Mouse (Mus musculus): Measurements from ENCODE around the gene Capn5. TPM values are rescaled to one million over a fixed set of nuclear protein-coding genes. Genes with fewer than 3 reads are reported as not detected.

Capn5 gene
- polyA plus RNA-seq, 1 experiment from 2014 or later = 14.1 TPM

DNA sequence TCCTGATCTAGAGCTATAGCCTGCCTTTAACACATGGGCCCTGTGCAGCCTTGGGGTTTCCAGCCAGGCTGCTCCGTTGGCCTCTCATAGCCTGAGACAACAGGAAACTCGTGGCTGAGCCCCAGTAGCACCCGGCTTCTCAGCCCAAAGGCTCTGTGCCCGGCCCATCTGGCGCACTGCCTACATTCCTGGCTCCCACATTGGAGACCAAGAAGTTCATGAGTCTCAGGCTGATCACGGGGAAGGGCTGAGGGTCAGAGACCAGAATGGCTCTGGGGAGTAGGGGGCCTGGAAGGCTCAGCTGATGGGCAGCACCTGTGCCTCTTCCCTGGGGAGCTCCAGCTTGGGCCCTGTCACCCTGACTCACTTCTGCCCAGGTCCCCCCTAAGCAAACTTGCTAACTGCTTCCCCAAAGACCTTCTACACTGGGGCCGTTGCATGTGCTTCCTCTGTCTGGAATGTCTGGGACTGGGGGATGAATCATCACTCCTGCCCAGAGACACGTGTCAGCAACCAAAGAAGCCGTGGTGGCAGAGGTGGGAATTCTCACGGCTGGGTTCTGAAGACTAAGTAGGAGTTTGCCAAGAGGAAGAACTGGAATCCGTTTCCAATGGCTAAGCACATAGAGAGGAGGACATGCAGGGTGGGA, 60.9 kb downstream of the Capn5 start:
- no peak for ATAC-seq (ENCODE audit: low read depth)
- WGBS (ENCODE audit: insufficient replicate concordance) = 33% methylated on average over 11 of the region's 11 CpGs
- Histone ChIP-seq H3K27me3 (ENCODE audit: control insufficient read depth, insufficient read depth, low read depth, low read length) (peaks cover 3% of the 10 kb centered on the region), H3K4me3 (ENCODE audit: low read depth, low read length) (no peak overlapping the region), H3K9ac (ENCODE audit: low read depth, low read length) (no peak overlapping the region), H3K4me1 (ENCODE audit: control insufficient read depth, low read depth, low read length) (peaks cover 13% of the 10 kb centered on the region), H3K36me3 (ENCODE audit: control insufficient read depth, insufficient read depth) (no peaks in the 10 kb centered on the region), H3K27ac (ENCODE audit: low read length) (no peak overlapping the region), H3K9me3 (replicated peaks; ENCODE audit: control insufficient read depth, low read length) (no peaks in the 10 kb centered on the region), H3K4me2 (ENCODE audit: low read depth, low read length) (no peak overlapping the region)

DNA sequence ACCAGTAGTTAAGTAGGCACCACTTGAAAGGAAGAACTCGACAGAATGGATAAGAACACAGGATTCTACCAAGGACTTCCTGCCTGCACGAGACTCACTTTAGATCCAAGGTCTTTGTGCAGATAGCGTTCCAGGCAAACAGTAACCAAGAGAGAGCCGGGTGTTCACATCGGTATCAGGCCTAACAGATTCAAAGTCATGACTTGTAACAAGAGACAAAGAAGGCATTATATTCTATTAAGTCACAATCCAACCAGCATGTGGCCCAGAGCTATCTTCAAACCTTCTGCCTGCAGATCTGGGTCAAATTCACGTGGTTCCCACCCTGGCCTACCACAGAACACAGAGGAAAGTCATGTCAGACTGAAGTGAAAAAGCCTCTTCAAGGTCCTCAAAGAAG, 63.4 kb downstream of the Capn5 start:
- Histone ChIP-seq H3K4me2 (ENCODE audit: low read depth, low read length) (no peak overlapping the region), H3K4me3 (ENCODE audit: low read depth, low read length) (no peak overlapping the region), H3K27ac (ENCODE audit: low read length) (no peak overlapping the region), H3K9ac (ENCODE audit: low read depth, low read length) (no peak overlapping the region), H3K27me3 (ENCODE audit: control insufficient read depth, insufficient read depth, low read depth, low read length) (peaks cover 17% of the 10 kb centered on the region), H3K9me3 (replicated peaks; ENCODE audit: control insufficient read depth, low read length) (no peaks in the 10 kb centered on the region), H3K36me3 (ENCODE audit: control insufficient read depth, insufficient read depth) (no peaks in the 10 kb centered on the region), H3K4me1 (ENCODE audit: control insufficient read depth, low read depth, low read length) (peaks cover 8% of the 10 kb centered on the region)
- ATAC-seq (ENCODE audit: low read depth) = no peak
- 35% methylated on average over 6 of the region's 6 CpGs for WGBS (ENCODE audit: insufficient replicate concordance)

DNA sequence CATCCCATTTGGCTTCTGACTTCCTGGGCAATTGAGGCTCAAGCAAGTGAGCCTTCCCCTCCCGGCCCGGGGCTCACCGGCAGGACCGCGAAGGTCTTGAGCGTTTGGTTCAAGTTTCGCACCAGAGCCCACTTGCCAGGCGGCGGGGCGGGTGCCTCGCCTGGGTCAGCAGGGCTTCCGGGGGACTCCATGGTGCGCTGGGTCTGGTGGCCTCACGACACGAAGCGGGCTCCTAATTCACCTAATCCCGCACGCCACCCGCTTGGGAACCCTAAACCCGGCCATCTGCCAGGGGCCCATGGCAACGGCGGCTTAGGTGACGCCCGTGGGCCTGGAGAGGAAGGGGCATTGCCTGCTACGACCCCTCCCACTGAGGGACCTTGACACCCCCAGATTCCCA, 66.8 kb downstream of the Capn5 start:
- no peak overlapping the region for H3K27ac ChIP-seq (ENCODE audit: low read length)
- no peak for ATAC-seq (ENCODE audit: low read depth)
- peaks cover 17% of the 10 kb centered on the region for H3K27me3 ChIP-seq (ENCODE audit: control insufficient read depth, insufficient read depth, low read depth, low read length)
- WGBS (ENCODE audit: insufficient replicate concordance) = 14% methylated on average over 25 of the region's 25 CpGs
- peaks cover 2% of the 10 kb centered on the region for H3K4me1 ChIP-seq (ENCODE audit: control insufficient read depth, low read depth, low read length)
- no peak overlapping the region for H3K9ac ChIP-seq (ENCODE audit: low read depth, low read length)
- H3K9me3 ChIP-seq (replicated peaks; ENCODE audit: control insufficient read depth, low read length) = no peaks in the 10 kb centered on the region
- H3K4me2 ChIP-seq (ENCODE audit: low read depth, low read length) = no peak overlapping the region
- no peaks in the 10 kb centered on the region for H3K36me3 ChIP-seq (ENCODE audit: control insufficient read depth, insufficient read depth)
- no peak overlapping the region for H3K4me3 ChIP-seq (ENCODE audit: low read depth, low read length)

DNA sequence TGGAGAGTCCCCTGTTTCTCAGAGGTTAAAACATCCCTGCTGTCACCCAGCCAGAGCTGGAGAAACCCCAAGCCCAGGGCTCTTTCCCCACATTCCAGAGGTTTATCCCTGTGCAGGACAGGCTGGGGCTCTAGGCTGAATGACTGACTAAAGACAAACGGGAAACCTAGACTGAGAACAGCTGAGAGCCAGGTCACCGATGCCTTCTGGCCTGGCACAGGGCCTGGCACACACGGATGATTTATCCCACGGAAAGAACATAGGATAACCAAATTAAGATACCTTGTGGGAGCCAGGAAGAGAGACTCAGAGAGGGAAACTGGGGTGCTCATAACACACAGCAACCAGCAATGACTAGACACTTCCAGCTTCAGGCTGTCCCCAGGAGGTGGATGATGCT, 68.3 kb downstream of the Capn5 start:
- H3K27ac ChIP-seq (ENCODE audit: low read length) = no peak overlapping the region
- H3K27me3 ChIP-seq (ENCODE audit: control insufficient read depth, insufficient read depth, low read depth, low read length) = peaks cover 17% of the 10 kb centered on the region
- no peak overlapping the region for H3K4me3 ChIP-seq (ENCODE audit: low read depth, low read length)
- 67% methylated on average over 4 of the region's 4 CpGs for WGBS (ENCODE audit: insufficient replicate concordance)
- no peak overlapping the region for H3K9ac ChIP-seq (ENCODE audit: low read depth, low read length)
- H3K4me2 ChIP-seq (ENCODE audit: low read depth, low read length) = no peak overlapping the region
- ATAC-seq (ENCODE audit: low read depth) = no peak
- H3K36me3 ChIP-seq (ENCODE audit: control insufficient read depth, insufficient read depth) = no peaks in the 10 kb centered on the region
- H3K4me1 ChIP-seq (ENCODE audit: control insufficient read depth, low read depth, low read length) = peaks cover 2% of the 10 kb centered on the region
- H3K9me3 ChIP-seq (replicated peaks; ENCODE audit: control insufficient read depth, low read length) = no peaks in the 10 kb centered on the region

DNA sequence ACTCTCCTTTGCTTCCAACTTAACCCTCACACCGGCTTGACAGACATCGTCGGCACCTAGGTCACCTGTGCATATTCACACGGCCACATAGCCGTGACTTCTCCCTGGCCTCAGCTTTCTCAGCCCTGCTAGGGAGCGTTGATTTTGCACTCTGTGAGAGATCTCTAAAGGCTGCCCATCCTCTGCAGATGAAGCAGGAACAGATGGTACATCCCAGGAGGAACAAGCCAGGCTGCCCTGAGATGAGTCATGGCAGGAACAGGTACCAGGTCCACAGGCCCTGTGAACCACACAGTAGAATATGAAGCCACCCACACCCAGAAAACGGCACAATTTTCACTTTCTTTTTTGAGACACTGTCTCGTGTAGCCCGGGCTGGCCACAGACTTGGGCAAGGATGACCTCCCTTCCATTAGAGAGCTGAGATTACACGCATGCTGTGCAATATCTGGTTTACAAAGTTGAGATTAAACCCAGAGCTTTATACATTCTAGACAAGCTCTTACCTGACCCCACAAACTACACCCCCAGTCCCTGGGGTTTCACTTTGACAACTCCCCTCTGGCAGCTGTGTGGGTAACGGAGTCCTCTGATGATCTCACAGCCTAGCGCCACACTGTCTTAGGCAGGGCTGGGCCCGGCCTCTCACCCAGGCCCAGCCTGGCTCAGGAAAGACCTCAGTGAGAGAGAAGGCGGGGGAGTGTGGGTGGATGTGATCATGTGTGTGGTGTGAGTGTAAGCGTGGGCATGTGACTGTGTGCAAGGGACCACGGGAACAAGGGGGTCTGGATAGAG, 69.2 kb downstream of the Capn5 start:
- Histone ChIP-seq H3K9ac (ENCODE audit: low read depth, low read length) (no peak overlapping the region), H3K27me3 (ENCODE audit: control insufficient read depth, insufficient read depth, low read depth, low read length) (peaks cover 17% of the 10 kb centered on the region), H3K36me3 (ENCODE audit: control insufficient read depth, insufficient read depth) (no peaks in the 10 kb centered on the region), H3K4me3 (ENCODE audit: low read depth, low read length) (no peak overlapping the region), H3K9me3 (replicated peaks; ENCODE audit: control insufficient read depth, low read length) (no peaks in the 10 kb centered on the region), H3K4me1 (ENCODE audit: control insufficient read depth, low read depth, low read length) (peaks cover 8% of the 10 kb centered on the region), H3K27ac (ENCODE audit: low read length) (no peak overlapping the region), H3K4me2 (ENCODE audit: low read depth, low read length) (no peak overlapping the region)
- ATAC-seq (ENCODE audit: low read depth) = no peak
- 60% methylated on average over 16 of the region's 16 CpGs for WGBS (ENCODE audit: insufficient replicate concordance)

DNA sequence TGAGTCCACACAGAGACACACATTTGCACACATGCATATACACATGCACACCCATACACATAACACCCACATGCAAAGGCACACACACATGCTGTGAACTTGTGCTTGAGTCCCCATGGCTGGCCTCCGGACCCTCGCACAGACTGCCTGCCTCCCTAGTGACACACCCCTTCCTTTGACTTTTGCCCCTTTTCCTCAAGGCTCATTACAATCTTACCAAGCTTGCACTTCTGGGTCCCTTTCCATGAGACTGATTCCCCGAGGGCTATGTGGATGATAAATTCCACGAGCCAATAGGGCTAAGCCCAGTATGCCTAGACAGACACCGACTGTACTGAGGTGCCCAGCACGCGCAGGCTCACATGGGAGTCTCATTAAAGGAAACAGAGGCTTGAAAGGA, 71.8 kb downstream of the Capn5 start:
- Histone ChIP-seq H3K27ac (ENCODE audit: low read length) (no peak overlapping the region), H3K9me3 (replicated peaks; ENCODE audit: control insufficient read depth, low read length) (no peaks in the 10 kb centered on the region), H3K36me3 (ENCODE audit: control insufficient read depth, insufficient read depth) (no peaks in the 10 kb centered on the region), H3K4me1 (ENCODE audit: control insufficient read depth, low read depth, low read length) (peaks cover 13% of the 10 kb centered on the region), H3K27me3 (ENCODE audit: control insufficient read depth, insufficient read depth, low read depth, low read length) (peaks cover 6% of the 10 kb centered on the region), H3K4me3 (ENCODE audit: low read depth, low read length) (no peak overlapping the region), H3K9ac (ENCODE audit: low read depth, low read length) (no peak overlapping the region), H3K4me2 (ENCODE audit: low read depth, low read length) (no peak overlapping the region)
- WGBS (ENCODE audit: insufficient replicate concordance) = 72% methylated on average over 7 of the region's 7 CpGs
- no peak for ATAC-seq (ENCODE audit: low read depth)

DNA sequence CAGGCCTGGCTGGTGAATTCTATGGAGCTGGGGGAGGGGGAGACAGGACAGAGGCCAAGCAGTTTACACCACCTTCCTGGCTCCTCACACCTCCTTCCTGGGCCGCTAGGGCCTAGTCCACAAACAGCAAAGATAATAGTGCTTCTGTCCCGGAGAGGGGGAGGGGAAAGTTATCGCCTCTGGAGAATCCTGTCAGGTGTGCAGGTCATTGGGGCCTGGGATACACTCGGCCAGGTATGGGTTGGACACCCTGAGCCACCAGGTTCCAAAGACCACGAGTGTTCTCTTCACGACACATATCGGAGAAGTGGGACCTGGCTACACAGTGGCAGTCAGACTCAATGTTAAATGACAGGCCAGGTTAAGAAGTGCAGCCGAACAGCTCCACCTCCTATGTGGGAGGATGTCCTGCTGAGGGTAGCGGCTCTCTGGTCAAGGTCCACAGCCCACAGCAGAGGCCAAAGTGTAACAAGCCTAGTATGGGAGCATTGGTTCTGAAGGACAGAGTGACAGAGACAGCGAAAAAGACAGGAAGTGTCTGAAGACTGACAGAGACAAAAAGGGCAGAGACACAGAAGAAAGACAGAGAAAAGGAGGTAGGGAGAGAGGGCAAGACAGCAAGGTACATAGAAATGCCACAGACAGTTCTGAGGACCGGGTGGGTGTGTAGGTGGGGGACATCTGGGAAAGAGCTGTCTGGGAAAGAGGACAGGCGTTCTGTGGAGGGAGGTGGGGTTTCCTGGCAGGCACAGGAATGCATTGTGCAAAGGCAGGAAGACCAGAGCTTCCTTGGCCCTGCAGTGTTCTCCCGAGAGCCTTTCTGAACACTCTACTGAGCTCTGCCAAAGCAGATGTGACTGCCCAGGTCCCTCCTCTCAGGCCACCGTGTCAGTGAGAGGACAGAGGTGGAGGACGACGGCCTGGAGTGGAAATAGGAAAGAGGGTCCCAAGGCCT, 73.3 kb downstream of the Capn5 start:
- peak overlapping the region; percentile 49 for H3K4me2 ChIP-seq (ENCODE audit: low read depth, low read length)
- H3K27me3 ChIP-seq (ENCODE audit: control insufficient read depth, insufficient read depth, low read depth, low read length) = no peaks in the 10 kb centered on the region
- H3K27ac ChIP-seq (ENCODE audit: low read length) = peak overlapping the region; percentile 77
- peak; percentile 83 for ATAC-seq (ENCODE audit: low read depth)
- WGBS (ENCODE audit: insufficient replicate concordance) = 40% methylated on average over 16 of the region's 16 CpGs
- peaks cover 13% of the 10 kb centered on the region for H3K4me1 ChIP-seq (ENCODE audit: control insufficient read depth, low read depth, low read length)
- H3K9me3 ChIP-seq (replicated peaks; ENCODE audit: control insufficient read depth, low read length) = no peaks in the 10 kb centered on the region
- peak overlapping the region; percentile 19; the same call in 1 of the 2 replicates for H3K4me3 ChIP-seq (ENCODE audit: low read depth, low read length)
- H3K9ac ChIP-seq (ENCODE audit: low read depth, low read length) = peak overlapping the region; percentile 17; the same call in 1 of the 2 replicates
- H3K36me3 ChIP-seq (ENCODE audit: control insufficient read depth, insufficient read depth) = no peaks in the 10 kb centered on the region

DNA sequence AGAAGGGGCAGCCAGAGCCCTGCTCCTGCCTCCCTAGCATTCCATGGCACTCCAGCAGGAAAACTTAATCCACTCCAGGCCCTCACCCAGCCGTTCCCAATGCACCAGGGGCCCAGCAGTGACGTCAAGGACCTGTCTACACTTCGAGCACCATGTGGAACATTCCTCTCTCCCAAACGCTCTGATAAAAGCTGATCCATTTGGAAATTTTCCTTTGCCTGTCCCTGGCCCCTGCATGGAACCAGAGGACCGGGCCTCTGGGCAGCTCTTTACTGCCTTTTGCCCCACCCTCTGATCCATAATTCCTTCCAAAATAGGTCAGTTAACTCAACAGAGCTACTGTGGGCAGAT, 74.2 kb downstream of the Capn5 start:
- H3K4me1 ChIP-seq (ENCODE audit: control insufficient read depth, low read depth, low read length) = peaks cover 13% of the 10 kb centered on the region
- no peaks in the 10 kb centered on the region for H3K9me3 ChIP-seq (replicated peaks; ENCODE audit: control insufficient read depth, low read length)
- no peaks in the 10 kb centered on the region for H3K36me3 ChIP-seq (ENCODE audit: control insufficient read depth, insufficient read depth)
- H3K4me3 ChIP-seq (ENCODE audit: low read depth, low read length) = no peak overlapping the region
- H3K9ac ChIP-seq (ENCODE audit: low read depth, low read length) = no peak overlapping the region
- WGBS (ENCODE audit: insufficient replicate concordance) = 51% methylated on average over 5 of the region's 5 CpGs
- no peak overlapping the region for H3K4me2 ChIP-seq (ENCODE audit: low read depth, low read length)
- no peak for ATAC-seq (ENCODE audit: low read depth)
- H3K27ac ChIP-seq (ENCODE audit: low read length) = peak overlapping the region; percentile 77
- no peaks in the 10 kb centered on the region for H3K27me3 ChIP-seq (ENCODE audit: control insufficient read depth, insufficient read depth, low read depth, low read length)
